Mouse (Mus musculus): ENCODE data around the gene Cx3cr1. TPM values are rescaled to one million over a fixed set of nuclear protein-coding genes. Genes with fewer than 3 reads are reported as not detected.

Cx3cr1 gene
- total RNA-seq, 2 experiments from 2014 or later: 33.5 to 33.7 TPM

- intact Hi-C loops (cut with DNase I): loop anchor here (5.0 kb wide), 1 partner anchor 137 kb away; no protein-coding TSS in a partner anchor
- DNase-seq (ENCODE audit: low spot score in 2 of 2): no peak
Observed at GRCm38 (mm10) chr9:120084406-120084805, 14.7 kb upstream of the Cx3cr1 start.

- no peak for DNase-seq (ENCODE audit: low spot score in 2 of 2)
- intact Hi-C loops (cut with DNase I): loop anchor here (5.0 kb wide), 1 partner anchor 136 kb away; no protein-coding TSS in a partner anchor
Observed at GRCm38 (mm10) chr9:120083158-120083894, 13.6 kb upstream of the Cx3cr1 start.

GRCm38 (mm10) chr9:120082691-120083090 is 13.0 kb upstream of the Cx3cr1 start:
- intact Hi-C loops (cut with DNase I): loop anchor here (5.0 kb wide), 1 partner anchor 135 kb away; no protein-coding TSS in a partner anchor
- no peak for DNase-seq (ENCODE audit: low spot score in 2 of 2)

DNA sequence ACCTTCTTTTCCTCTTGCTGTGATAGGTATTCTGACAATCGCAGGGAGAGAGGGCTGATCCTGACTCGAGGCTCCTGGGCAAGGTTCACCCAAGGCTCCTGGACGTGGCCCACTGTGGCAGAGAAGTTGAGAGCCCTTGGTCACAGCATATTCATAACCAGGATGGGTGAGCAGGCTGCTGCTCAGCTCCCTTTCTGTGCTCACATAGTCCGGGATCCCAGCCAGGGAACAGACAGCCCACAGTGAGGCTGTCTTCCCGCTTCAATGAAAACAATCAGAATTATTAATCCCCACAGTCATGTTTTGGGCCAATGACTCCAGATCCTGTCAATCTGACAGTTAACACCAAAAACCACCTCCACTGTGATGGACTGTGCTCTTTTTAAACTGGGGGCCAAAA is 12.3 kb upstream of the Cx3cr1 start:
- intact Hi-C loops (cut with DNase I): loop anchor here (5.0 kb wide), 1 partner anchor 135 kb away; no protein-coding TSS in a partner anchor
- DNase-seq (ENCODE audit: low spot score in 2 of 2): peak; percentile 34 to 40

- intact Hi-C loops (cut with DNase I): loop anchor here (5.0 kb wide), 1 partner anchor 134 kb away; no protein-coding TSS in a partner anchor
- DNase-seq (ENCODE audit: low spot score in 2 of 2): no peak
Observed at GRCm38 (mm10) chr9:120081247-120081646, 11.6 kb upstream of the Cx3cr1 start.

GRCm38 (mm10) chr9:120080546-120081108 is 10.9 kb upstream of the Cx3cr1 start:
- intact Hi-C loops (cut with DNase I): loop anchor here (5.0 kb wide), 1 partner anchor 133 kb away; no protein-coding TSS in a partner anchor
- peak; percentile 42 to 79 for DNase-seq (ENCODE audit: low spot score in 2 of 2)

- DNase-seq (ENCODE audit: low spot score in 2 of 2): no peak
- intact Hi-C loops (cut with DNase I): loop anchor here (5.0 kb wide), 1 partner anchor 133 kb away; no protein-coding TSS in a partner anchor
Observed at GRCm38 (mm10) chr9:120079901-120080300, 10.2 kb upstream of the Cx3cr1 start.

DNA sequence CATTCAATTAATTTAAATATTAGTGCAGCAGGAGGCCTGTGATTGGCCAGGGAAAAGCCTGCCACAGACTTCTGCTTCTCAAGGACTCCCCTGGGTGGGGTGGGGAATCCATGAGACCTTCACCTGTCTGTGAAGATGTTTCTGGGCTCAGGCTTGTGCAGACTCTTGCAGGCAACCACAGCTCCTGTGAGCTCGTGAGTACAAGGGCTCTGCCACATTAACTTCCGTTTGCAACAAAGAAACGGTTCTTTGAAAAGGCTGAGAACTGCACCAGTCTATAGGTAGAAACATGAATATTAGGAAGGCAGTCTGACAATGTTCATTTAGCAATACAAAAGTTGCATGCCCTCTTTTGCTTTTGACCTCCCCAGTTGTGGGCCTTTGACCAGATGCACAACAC is 8.6 kb upstream of the Cx3cr1 start:
- no peak for DNase-seq (ENCODE audit: low spot score in 2 of 2)
- intact Hi-C loops (cut with DNase I): no loop called here

DNA sequence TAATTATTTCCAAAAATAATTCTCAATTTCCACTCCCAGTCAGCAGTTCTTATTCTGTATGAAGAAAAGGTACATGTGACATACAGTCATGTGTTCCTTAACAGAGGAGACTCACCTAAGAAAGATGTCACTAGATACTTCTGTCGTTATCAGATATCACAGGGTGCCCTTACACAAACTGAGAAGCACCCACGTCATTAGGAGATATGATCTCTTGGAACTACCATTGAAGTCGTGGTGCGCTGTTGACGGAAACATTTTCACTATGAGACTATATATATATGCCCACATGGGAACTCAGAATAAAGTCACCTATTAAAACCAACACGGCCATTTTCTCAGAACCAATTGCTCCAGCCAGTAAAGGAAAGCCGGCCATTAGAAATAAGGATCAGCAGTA is 4.8 kb upstream of the Cx3cr1 start:
- no peak for DNase-seq (ENCODE audit: low spot score in 2 of 2)
- intact Hi-C loops (cut with DNase I): no loop called here

DNA sequence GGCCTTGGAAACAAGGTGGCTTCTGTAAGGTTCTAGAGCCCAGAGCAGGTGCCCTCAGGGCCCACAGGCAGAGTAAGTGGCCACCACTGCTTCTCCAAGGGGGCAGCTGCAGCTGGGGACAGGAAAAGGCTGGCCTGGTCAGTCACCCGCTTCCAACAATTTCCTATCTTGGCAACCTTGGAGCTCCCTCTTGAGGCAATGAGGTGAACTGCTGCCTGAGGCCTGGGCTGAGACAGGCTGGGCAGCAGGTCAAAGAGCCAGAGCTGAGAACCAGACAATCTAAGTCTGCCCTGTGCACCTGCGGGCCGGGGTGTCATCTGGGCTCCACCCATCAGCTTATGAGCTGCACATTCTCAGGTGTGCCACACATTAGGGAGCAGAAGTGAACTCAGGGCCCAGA is 3.5 kb upstream of the Cx3cr1 start:
- peak; percentile 70 to 78 for DNase-seq (ENCODE audit: low spot score in 2 of 2)
- intact Hi-C loops (cut with DNase I): loop anchor here (2.0 kb wide), 1 partner anchor 46 kb away; no protein-coding TSS in a partner anchor

- intact Hi-C loops (cut with DNase I): no loop called here
- DNase-seq (ENCODE audit: low spot score in 2 of 2): no peak
Observed at GRCm38 (mm10) chr9:120071251-120071650, 1.6 kb upstream of the Cx3cr1 start.

- DNase-seq (ENCODE audit: low spot score in 2 of 2): peak; percentile 17 to 54
- intact Hi-C loops (cut with DNase I): no loop called here
Observed at GRCm38 (mm10) chr9:120068047-120068446, 1.6 kb downstream of the Cx3cr1 start.

DNA sequence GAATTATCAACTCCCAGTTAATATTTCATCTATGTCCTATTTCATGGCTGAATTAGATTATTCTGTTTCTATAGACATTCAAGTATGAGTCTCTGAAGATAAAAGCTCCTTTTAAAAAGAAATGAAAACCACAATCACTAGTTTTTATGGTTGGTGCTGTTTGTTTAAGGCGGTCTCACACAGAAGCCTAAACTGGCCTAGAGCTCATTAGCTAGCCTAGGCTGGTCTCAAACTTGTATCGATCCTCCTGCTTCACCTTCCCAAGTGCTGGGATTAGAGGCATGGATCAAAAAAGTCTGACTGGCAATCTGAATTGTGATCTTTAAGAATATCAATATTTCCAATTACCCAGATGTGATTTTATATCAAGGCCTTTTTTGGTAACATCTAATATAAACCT is 2.1 kb downstream of the Cx3cr1 start:
- intact Hi-C loops (cut with DNase I): no loop called here

GRCm38 (mm10) chr9:120064317-120064716 is 5.4 kb downstream of the Cx3cr1 start:
- intact Hi-C loops (cut with DNase I): no loop called here

More for the DNA sequence above, 2.1 kb downstream of the Cx3cr1 start:
- no peak for DNase-seq (ENCODE audit: low spot score in 2 of 2)

GRCm38 (mm10) chr9:120058730-120059129 is 10.9 kb downstream of the Cx3cr1 start:
- peak in 1 of 2 experiments; percentile 32 for DNase-seq (ENCODE audit: low spot score in 2 of 2)
- intact Hi-C loops (cut with DNase I): no loop called here

More at GRCm38 (mm10) chr9:120064317-120064716, 5.4 kb downstream of the Cx3cr1 start:
- no peak for DNase-seq (ENCODE audit: low spot score in 2 of 2)

DNA sequence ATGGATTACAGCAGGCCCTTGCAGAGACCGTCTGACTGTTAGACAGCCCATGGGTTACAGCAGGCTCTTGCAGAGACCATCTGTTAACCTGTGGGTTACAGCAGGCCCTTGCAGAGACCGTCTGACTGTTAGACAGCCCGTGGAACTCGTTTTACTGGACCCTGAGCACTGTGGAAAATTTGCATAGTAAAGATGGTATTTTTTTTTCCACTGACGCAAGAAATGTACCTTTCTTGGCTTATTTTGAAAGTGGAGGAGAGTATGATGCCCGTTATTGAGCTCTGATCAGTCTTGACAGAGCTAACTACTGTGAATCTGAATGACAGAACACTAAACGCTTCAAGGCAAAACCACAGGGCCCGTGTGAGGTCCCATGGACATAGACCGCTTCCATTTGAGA is 13.5 kb downstream of the Cx3cr1 start:
- intact Hi-C loops (cut with DNase I): no loop called here
- no peak for DNase-seq (ENCODE audit: low spot score in 2 of 2)

DNA sequence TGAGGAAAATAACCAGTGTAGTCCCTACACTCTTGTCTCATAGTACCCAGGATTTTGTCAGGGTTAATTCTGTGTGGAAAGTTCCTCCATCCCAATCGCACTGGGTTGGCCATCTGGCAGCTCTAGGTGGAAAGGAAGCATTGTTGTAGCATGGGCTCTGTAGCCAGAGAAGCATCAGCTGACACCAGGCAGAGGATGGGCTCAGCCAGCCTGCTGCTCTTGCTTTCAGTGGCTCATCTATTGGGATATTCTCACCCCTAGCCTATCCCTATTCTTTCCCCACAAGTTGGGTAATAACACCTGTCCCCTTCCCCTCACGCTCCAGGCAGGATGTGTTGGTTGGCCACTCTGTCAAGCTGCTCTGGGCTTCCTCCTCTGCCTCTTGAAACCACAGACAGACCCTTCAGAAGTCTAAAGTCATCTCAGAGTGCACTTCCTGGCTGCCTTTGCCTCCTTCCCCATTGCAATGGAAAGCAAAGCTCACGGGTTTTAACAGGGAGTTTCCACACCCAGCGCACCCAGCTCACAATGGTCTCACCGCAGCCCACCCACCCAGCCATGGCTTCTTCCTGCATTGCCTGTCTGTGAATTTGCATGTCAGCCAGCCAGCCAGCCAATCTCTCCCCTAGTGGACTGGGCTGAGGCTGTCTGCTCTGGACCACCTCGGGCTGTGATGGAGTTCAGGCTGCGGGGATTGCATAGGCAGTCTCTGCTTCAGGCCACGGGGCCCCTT is 15.0 kb downstream of the Cx3cr1 start:
- intact Hi-C loops (cut with DNase I): no loop called here
- peak in 1 of 2 experiments; percentile 46 for DNase-seq (ENCODE audit: low spot score in 2 of 2)

- no peak for DNase-seq (ENCODE audit: low spot score in 2 of 2)
- intact Hi-C loops (cut with DNase I): no loop called here
Observed at GRCm38 (mm10) chr9:120049407-120049806, 20.3 kb downstream of the Cx3cr1 start.

DNA sequence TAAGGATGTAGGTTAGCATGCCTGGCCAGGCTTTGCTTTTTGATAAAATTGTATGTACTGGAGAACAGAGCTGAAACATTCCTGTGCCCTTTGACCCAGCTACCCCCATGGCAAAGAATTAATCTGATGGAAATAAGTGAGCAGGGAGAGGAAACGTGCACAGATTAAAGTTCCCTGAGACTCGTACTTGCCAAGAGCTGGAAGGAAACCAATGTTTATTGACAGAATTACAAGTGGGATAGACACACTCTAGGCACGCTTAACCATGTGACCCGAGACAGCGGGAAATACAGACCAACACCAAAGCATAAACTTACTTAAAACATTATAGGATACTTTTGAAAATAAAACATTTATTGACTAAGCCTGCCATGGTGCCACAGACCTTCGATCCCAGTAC is 21.2 kb downstream of the Cx3cr1 start:
- intact Hi-C loops (cut with DNase I): no loop called here
- no peak for DNase-seq (ENCODE audit: low spot score in 2 of 2)

GRCm38 (mm10) chr9:120043115-120043514 is 26.6 kb downstream of the Cx3cr1 start:
- peak in 1 of 2 experiments; percentile 51 for DNase-seq (ENCODE audit: low spot score in 2 of 2)
- intact Hi-C loops (cut with DNase I): no loop called here

Data from left cerebral cortex, postnatal 25 days (tissue).